Mouse (Mus musculus): ENCODE data around the gene Klhdc7b. TPM values are rescaled to one million over a fixed set of nuclear protein-coding genes. Genes with fewer than 3 reads are reported as not detected.
A peak's percentile ranks its signal among the peaks of the same experiment; 100 is the strongest.

Klhdc7b gene
- total RNA-seq (2021), result under 1 TPM; 0.30 to 0.34 TPM

DNA sequence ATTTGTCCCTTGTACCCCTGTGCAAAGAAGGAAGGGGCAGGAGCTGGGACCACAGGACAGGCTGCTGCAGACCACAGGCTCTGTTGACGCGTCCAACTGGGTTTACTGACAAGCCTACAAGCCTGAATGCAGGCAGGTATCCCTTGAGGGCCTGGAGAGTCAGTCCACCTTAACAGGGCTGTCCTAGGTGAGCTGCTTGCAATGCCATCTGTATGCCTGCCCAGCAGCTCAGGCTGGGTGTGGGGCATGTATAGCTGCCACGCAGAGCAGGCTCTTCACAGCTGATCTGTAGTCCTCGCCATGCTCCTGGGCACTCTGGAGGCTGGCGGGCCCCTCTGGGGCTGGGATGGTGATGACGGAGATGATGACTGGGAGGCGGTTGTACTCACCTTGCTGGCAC, at the start of gene Klhdc7b:
Gene Klhdc7b (plus strand): TSS at position 301 of the 400 bp plus-strand sequence.
- DNase-seq (ENCODE audit: low spot score in 2 of 2), result no peak
- intact Hi-C loops (cut with DNase I), result no loop called here

DNA sequence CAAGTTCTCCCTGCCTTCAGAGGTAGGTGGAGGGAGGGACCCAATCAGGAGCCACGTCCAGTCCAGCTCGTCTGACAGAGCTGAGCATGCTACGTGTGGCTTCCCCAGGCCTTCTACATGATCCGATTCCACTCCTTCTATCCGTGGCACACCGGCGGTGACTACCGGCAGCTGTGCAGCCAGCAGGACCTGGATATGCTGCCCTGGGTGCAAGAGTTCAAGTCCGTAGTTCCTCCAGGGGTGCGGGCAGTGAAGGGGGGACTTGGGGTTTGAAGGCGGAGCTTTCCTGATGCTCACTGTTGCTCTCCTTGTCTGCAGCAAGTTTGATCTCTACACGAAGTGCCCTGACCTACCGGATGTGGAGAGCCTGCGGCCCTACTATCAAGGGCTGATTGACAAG, 48.3 kb upstream of the Klhdc7b start:
- intact Hi-C loops (cut with DNase I), result no loop called here
- no peak for DNase-seq (ENCODE audit: low spot score in 2 of 2)

DNA sequence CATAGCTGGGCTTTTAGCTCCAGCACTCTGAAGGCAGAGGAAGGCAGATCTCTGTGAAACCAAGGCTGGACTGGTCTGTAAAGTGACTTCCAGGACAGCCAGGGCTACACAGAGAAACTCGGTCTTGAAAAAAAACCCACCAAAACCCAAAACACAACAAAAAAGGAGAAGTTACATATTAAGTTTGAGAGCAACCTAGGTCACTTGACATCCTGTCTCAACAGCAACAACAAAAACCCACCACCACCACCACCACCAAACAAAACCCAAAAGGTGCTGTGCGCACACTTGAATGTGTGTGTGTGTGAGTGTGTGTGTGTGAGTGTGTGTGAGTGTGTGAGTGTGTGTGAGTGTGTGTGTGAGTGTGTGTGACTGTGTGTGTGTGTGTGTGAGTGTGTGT, 45.0 kb upstream of the Klhdc7b start:
- no peak for DNase-seq (ENCODE audit: low spot score in 2 of 2)
- intact Hi-C loops (cut with DNase I), result no loop called here

DNA sequence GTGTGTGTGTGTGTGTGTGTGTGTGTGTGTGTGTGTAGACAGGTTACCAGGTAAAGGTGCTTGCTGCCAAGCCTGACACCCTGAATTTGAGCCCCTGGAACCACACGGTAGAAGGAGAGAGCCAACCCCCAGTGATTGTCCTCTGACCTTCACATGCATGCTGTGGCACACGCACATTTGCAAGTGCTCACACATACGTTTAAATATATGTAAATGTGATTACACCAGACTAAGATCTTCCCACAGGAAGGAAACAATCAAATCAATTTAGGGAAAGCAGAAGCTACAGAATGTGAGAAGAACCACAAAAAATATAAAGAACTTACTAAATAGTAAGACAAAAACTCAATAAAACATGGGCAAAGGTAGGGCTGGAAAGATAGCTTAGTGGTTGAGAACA, 44.6 kb upstream of the Klhdc7b start:
- intact Hi-C loops (cut with DNase I), result no loop called here
- DNase-seq (ENCODE audit: low spot score in 2 of 2), result no peak

DNA sequence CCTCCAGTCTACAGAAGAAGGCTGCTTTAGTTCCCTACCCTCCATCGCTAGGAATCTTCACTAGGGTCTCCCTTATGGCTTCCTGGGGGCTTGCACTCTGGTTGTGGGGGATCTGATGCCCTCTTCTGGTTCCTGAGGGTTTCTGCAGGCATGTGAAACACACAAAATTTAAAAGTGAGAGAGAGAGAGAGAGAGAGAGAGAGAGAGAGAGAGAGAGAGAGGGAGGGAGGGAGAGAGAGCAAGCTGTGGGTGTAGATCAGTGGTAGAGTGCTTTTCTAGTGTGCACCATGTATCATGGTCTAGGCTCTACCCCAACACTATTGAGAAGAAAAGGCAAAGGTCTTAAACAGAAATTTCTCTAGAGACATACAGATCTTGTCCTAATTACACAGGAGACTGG, 43.0 kb upstream of the Klhdc7b start:
- DNase-seq (ENCODE audit: low spot score in 2 of 2), result no peak
- intact Hi-C loops (cut with DNase I), result no loop called here

DNA sequence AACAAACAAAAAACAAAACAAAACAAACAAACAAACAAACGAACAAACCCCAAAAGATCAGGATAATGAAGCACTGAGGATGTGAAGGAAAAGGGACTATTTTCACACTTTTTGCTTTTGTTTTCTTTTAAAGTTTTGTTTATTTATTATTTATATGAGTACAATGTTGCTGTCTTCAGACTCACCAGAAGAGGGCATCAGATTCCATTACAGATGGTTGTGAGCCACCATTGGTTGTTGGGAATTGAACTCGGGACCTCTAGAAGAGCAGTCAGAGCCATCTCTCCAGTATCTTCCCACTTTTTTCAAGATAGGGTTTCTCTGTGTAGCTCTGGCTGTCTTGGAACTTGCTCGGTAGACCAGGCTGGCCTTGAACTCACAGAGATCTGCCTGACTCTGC, 41.4 kb upstream of the Klhdc7b start:
- intact Hi-C loops (cut with DNase I), result no loop called here
- DNase-seq (ENCODE audit: low spot score in 2 of 2), result no peak

DNA sequence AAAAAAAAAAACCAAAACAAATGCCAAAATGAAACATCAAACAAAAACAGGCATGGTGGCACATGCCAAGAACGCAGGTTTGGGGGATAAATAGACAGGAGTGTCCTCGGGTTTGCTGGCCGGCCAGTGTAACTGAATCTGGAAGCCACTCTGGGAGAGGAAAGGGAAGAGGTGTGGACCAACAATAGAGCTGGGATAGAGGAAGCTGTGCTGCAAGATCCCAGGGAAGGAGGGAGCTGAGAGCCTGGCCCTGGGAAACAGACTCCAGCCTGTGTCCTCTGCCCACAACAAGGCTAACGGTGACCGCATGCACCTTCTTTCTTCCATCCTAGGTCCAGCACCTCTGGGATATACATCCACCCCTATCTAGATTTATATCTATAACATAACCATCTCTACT, 34.3 kb upstream of the Klhdc7b start:
- no peak for DNase-seq (ENCODE audit: low spot score in 2 of 2)
- intact Hi-C loops (cut with DNase I), result no loop called here

DNA sequence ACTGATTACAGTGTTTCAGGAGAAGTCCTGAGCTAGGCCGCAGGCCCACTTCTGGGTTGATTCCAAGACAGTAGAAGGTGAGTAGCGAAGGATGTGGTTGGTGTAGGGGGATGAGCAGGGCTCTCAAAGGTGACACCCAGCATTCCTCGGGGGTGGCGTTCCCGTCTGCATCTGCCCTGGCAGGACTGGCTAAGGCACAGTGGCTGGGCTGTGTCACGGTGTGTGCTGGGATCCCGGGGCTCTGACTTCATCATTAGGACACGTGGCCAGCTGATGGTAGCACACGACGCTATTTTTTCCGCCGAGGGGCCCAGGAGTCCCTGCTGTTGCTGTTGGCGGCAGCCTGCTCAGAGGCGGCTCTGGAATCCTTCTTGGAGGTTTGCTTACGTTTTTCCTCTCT, 33.4 kb upstream of the Klhdc7b start:
- intact Hi-C loops (cut with DNase I), result no loop called here
- no peak for DNase-seq (ENCODE audit: low spot score in 2 of 2)

DNA sequence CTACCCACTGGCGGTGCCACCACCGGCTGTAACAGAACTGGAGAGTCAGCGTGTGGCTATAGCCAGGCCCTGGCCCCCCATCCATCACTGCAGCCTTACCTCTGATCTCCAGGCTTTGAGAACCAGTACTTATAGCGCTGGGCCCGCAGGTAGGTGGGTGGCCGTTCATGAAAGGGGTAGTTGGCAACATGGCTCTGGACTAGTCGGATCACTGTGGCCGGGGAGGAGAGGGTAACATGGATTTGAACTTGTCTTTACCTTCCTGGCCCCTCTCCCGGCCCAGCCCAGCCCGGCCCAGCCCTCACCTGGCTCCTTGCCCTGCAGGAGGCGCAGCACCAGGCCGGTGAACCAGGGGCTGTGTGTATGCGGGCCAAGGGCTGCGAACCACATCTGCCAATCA, 32.7 kb upstream of the Klhdc7b start:
- intact Hi-C loops (cut with DNase I), result no loop called here
- DNase-seq (ENCODE audit: low spot score in 2 of 2), result no peak

DNA sequence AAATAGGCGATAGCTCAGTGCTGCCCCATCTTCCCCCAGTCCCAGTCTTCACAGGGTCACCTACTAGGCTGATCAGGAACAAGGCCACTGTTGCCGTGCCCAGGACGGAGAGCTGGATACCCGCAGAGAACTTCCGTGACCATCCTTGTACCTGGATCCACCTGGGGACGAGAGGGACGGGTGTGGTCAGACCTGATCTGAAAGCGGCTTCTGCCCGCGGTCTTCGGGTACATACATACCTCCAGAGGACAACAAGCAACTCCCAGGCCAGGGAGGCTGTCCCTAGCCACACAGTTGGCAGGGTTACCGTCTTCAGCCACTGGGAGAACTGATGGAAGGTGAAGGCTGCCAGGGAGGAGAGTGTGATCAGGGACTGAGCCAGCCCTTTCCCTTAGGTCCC, 31.9 kb upstream of the Klhdc7b start:
- intact Hi-C loops (cut with DNase I), result no loop called here

DNA sequence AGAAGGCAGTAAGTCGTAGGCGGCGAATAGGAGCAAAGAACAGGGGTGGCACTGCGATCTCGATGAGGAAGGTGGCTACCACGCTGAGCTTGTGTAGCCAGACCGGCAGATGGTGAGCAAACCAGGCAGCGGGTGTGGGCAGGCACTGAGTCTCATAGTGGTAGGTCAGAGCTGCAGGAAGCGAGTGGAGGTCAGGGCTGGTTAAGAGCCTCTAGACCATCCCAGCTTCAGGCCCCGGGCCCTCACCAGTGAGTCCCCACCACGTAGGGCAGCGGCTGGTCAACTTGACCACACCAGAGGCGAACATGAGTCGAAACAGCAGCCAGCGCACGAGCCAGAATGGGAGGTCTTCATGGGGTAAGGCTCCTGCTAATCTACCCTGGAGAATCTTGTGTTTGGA, 30.9 kb upstream of the Klhdc7b start:
- no peak for DNase-seq (ENCODE audit: low spot score in 2 of 2)
- intact Hi-C loops (cut with DNase I), result loop anchor here (2.0 kb wide), 2 partner anchors 19 to 39 kb away; partner anchors contain the start of genes Sbf1 and Sco2

More for the DNA sequence above, 31.9 kb upstream of the Klhdc7b start:
- DNase-seq (ENCODE audit: low spot score in 2 of 2), result no peak

DNA sequence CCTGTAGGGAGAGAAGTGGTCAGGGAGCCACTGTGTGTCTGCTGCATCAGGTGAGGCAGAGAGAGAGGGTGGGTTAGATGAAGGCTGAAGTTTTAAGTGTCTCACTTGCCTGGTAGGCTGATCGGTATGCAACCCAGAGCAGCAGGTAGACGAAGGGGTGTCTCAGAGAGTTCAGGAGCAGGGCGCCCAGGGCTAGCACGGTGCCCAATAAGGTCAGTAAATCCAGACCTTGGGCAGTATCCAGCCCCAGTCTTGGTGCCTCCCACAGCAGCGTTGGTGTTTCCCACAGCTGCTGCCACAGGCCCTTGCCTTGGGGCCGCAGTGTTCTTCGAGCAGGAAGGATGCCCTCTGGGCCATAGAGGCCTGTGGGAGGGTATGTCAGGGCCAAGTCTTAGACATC, 30.3 kb upstream of the Klhdc7b start:
- intact Hi-C loops (cut with DNase I), result loop anchor here (2.0 kb wide), 2 partner anchors 18 to 40 kb away; partner anchors contain the start of genes Sbf1 and Sco2
- DNase-seq (ENCODE audit: low spot score in 2 of 2), result no peak

DNA sequence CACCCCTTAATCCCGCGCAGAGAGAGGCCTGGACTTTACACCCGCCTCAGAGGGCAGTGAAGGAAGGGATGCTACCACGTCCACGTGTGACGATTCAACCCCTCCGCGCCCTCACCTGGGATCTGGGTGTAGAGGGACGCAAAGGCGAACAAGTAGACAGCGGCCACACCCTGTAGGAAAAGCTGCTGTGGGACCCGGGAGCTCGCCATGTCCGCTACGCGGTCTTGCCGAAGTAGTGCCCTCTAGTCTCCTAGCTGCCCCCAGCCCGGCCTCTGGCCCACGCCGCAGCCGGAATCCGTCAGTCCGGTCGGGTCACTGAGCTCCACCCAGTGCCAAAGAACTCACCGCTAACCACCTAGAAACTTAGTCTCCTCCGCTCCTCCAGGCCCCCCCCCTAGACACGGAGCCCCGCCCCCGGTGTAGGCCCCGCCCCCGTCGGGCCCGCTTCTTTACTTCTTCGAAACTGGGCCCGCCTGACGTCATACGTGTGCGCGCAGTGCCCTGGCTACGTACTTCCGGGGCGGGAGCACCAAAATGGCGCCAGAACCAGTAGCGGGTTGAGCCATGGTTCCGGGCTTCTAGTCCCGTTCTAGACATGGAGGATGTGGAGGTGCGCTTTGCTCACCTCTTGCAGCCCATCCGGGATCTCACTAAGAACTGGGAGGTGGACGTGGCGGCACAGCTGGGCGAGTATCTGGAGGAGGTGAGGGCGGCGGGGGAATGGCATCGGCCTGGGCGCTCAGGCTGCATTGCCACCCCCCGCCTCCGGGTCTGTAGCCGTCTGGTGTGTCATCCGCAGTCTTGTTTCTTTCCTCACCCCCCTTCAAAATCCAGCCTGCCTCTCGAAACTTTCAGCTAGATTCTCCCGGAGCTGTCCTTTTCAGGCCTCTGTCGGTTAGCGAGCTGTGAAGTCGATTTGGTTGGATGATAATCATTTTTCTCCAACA, 29.2 kb upstream of the Klhdc7b start, which contains the start of the genes Lmf2 and Ncaph2:
Gene Lmf2 (minus strand): TSS at position 419 of the 947 bp plus-strand sequence.
Gene Ncaph2 (plus strand): TSS at position 479 of the 947 bp plus-strand sequence.
- DNase-seq (ENCODE audit: low spot score in 2 of 2), result peak; percentile 94 to 96
- intact Hi-C loops (cut with DNase I), result loop anchor here (1.0 to 5.0 kb wide), 4 partner anchors 17 to 233 kb away; partner anchors contain the start of genes C730034F03Rik, Chkb, Gm44502 and Sbf1

DNA sequence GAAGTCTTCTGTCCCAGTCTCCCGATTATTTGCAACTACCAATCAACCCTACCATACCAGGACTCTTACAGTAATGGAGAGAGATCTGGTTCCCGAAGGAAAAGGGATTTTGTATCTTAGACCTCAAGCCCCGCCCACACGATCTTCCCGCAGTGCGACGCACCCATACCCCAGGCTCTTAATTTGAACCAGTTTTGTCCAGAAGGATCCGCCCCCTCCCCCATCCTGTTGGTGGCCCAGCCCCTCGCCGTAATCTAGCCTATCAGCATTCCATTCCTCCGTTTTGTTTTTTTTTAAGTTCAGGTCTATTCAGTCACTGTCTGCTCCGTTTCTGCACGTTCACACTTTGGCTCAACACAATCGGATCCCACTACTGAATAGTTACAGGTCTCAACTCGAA, 28.3 kb upstream of the Klhdc7b start:
- peak; percentile 60 to 67 for DNase-seq (ENCODE audit: low spot score in 2 of 2)
- intact Hi-C loops (cut with DNase I), result loop anchor here (5.0 kb wide), 1 partner anchor 234 kb away; the partner anchor contains the start of gene Tubgcp6

DNA sequence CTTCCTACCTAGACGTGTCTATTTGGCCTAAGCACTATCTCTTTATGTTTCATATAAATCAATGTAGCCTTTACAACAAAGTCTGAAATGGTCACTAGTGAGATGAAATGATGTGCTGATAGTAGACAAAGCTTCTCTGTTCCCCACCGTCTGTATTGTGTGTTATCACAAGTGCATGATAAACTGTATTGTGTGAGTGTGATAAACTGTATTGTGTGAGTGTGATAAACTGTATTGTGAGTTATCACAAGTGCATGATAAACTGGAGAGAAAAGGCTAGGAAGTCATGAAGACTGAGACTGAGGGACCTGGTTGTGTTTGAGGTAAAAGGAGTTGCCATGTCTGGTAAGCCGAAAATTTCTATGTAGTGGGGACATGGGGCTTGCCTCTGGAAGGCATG, 25.9 kb upstream of the Klhdc7b start:
- intact Hi-C loops (cut with DNase I), result loop anchor here (5.0 kb wide), 1 partner anchor 236 kb away; the partner anchor contains the start of gene Tubgcp6
- no peak for DNase-seq (ENCODE audit: low spot score in 2 of 2)

DNA sequence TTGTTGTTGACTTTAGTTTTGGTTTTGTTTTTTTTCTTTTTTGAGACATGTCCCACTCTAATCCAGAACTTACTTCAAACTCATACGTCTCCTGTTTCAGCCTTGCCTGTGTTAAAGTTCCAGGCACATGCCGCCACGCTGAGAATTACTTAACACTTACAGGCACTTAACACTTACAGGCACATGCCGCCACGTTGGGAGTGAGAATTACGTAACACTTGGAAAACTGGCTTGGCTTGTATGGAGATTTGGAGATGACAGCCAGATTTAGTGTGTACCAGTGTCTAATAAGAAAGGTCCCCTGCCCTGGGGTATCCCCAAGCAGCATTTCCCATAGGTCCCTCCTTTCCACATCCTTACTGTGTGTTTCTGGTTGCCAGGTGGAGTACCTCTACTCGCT, 21.7 kb upstream of the Klhdc7b start:
- no peak for DNase-seq (ENCODE audit: low spot score in 2 of 2)
- intact Hi-C loops (cut with DNase I), result no loop called here

DNA sequence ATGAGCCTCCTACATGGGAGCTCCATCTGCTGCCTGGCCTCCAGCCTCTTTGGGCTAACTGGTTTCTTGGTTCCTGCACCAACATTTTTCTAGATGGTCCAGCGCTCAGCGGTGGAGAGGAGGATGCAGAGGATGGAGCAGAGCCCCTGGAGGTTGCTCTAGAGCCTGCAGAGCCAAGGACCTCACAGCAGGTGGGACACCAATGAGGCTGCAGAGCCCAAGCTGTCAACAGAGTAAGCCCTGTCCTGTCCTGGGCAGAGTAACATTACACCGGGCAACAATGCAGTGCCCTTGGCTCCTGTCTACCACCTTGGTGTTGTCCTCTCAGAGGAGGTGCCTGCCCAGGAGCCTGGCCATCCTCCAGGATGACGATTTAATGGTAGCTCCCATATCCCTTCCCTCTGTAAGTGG, 19.6 kb upstream of the Klhdc7b start:
- intact Hi-C loops (cut with DNase I), result no loop called here
- no peak for DNase-seq (ENCODE audit: low spot score in 2 of 2)

DNA sequence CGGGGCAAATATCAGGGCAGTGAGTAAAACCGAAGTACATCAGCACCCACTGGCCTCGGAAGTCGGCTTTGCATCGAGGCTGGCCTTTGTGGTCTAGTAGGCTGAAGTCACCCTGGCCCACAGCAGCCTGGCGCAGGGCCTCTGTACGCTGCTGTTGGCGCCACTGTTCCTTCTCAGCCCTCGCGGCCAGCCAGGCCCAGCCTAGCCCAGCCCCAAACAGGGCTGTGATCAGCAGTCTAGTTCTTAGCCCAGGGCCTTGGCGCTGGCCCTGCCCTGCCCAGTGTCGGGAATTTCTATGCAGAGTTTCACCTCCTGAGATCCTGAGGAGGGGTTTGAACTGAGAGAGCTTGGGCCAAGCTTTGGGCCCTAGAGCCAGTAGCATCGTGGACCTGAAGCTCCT, 12.6 kb upstream of the Klhdc7b start:
- intact Hi-C loops (cut with DNase I), result loop anchor here (2.0 kb wide), 1 partner anchor 17 kb away; the partner anchor contains the start of genes Lmf2 and Ncaph2
- DNase-seq (ENCODE audit: low spot score in 2 of 2), result no peak

DNA sequence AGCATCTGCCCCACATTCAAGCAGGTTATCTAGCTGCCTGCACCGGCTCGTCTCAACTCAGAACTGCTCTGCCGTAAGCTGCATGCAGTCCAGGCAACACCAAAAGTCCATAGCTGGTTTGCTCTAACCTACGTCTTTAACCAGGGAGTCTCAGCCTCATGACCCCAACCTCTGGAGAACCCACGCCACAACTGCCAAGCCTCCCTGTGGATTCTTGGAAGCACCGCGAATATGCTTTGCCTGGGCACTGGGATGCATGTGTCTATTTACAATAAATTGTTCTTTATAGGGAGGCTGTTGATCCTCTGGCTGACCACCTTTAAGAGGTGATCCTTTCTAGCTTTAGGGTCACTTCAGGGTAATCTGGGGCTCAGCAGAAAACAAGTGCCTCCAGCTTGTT, 12.2 kb upstream of the Klhdc7b start:
- intact Hi-C loops (cut with DNase I), result loop anchor here (2.0 kb wide), 1 partner anchor 18 kb away; the partner anchor contains the start of genes Lmf2 and Ncaph2
- no peak for DNase-seq (ENCODE audit: low spot score in 2 of 2)

DNA sequence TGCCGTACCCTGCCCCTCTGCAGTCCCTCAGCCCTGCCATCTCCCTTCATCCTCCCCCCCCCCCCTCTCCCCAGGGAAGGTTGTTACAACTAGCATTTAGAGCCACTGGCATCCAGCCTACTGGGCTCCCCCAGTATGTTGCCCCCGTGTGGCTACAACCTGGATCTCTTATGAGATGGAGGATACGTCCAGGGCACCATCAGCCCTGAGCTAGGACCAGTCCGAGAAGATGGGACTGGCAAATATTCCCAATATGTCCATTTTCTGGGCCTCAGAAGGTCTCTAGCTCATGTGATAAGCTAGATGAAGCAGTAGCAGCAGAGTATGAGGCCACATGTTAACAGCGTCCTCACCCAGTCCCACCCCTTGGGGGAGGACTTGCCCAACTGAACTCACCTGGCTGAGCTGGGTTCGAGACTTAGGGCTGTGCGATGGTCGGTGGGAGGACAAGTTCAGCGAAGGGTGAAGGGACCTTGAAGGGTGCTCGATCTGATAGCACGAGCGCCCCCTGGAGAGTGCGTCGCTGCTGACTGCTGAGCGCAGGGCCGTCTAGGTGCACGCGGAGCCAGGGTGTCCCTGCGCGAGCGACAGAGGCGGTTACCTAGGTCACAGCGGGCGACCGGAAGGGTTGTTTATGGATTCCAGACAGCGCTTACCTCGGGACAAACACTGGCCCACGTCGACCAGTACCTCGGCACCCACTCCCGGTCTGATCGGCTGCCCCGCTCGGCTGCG, 11.5 kb upstream of the Klhdc7b start:
- DNase-seq (ENCODE audit: low spot score in 2 of 2), result peak; percentile 81 to 83
- intact Hi-C loops (cut with DNase I), result loop anchor here (2.0 kb wide), 1 partner anchor 18 kb away; the partner anchor contains the start of genes Lmf2 and Ncaph2
